Mouse (Mus musculus) myocyte (in vitro differentiated cells): Measurements from ENCODE around the gene Fermt3. TPM values are rescaled to one million over a fixed set of nuclear protein-coding genes. Genes with fewer than 3 reads are reported as not detected.

Experiments
- H3K27me3 ChIP-seq: one replicate; pipeline ENCODE4 v1.6.1; 2011; ENCODE audit not compliant: control insufficient read depth, insufficient read depth, insufficient read length
- H3K36me3 ChIP-seq: one replicate; pipeline ENCODE4 v1.6.1; 2011; ENCODE audit not compliant: control insufficient read depth, insufficient read depth
- H3K4me2 ChIP-seq: one replicate; pipeline ENCODE4 v1.6.1; 2011; ENCODE audit warnings: low read depth, control low read depth
- H3K4me3 ChIP-seq: one replicate; pipeline ENCODE4 v1.5.1; 2011; ENCODE audit warnings: mild to moderate bottlenecking, control low read depth, moderate library complexity
- H3K79me2 ChIP-seq: one replicate; pipeline ENCODE4 v1.6.1; 2011; ENCODE audit not compliant: control insufficient read depth, insufficient read depth
- H3ac ChIP-seq: one replicate; pipeline ENCODE4 v1.6.1; 2011; ENCODE audit not compliant: control insufficient read depth, insufficient read length
- CEBPB ChIP-seq: IDR thresholded peaks from 2 replicates; pipeline ENCODE4 v1.6.1; 2011; ENCODE audit warnings: mild to moderate bottlenecking, moderate library complexity; ENCODE audit not compliant: poor library complexity, insufficient read depth, severe bottlenecking
- E2F4 ChIP-seq: IDR thresholded peaks from one replicate; pipeline ENCODE4 v1.6.1; 2011; ENCODE audit warnings: mild to moderate bottlenecking, control low read depth, moderate library complexity; ENCODE audit not compliant: insufficient read depth
- MAX ChIP-seq: IDR thresholded peaks from one replicate; pipeline ENCODE4 v1.6.1; 2011; ENCODE audit warnings: low read depth, mild to moderate bottlenecking, control low read depth
- MYOD1 ChIP-seq, 3 experiments: IDR thresholded peaks; one replicate each; pipeline ENCODE4 v1.6.1; 2011; ENCODE audit warnings: control low read depth in 2 of 3, low read depth in 2 of 3, mild to moderate bottlenecking in 2 of 3, moderate library complexity in 1 of 3; ENCODE audit not compliant: insufficient read length in 2 of 3, control insufficient read depth in 1 of 3
- MYOG ChIP-seq, 3 experiments: IDR thresholded peaks; one replicate each; pipeline ENCODE4 v1.6.1; 2011; ENCODE audit warnings: control low read depth in 2 of 3, low read depth in 2 of 3, mild to moderate bottlenecking in 2 of 3; ENCODE audit not compliant: insufficient read length in 2 of 3, control insufficient read depth in 1 of 3, insufficient read depth in 1 of 3
- POLR2A ChIP-seq: IDR thresholded peaks from one replicate; pipeline ENCODE4 v1.6.1; 2011; ENCODE audit warnings: low read depth, mild to moderate bottlenecking, control low read depth, moderate library complexity; ENCODE audit not compliant: insufficient read length
- POLR2AphosphoS2 ChIP-seq: IDR thresholded peaks from one replicate; pipeline ENCODE4 v1.6.1; 2011; ENCODE audit warnings: low read depth, control low read depth; ENCODE audit not compliant: insufficient read length
- REST ChIP-seq: IDR thresholded peaks from one replicate; pipeline ENCODE4 v1.6.1; 2011; ENCODE audit warnings: mild to moderate bottlenecking, control low read depth, moderate library complexity; ENCODE audit not compliant: insufficient read depth, insufficient read length
- SRF ChIP-seq: IDR thresholded peaks from one replicate; pipeline ENCODE4 v1.6.1; 2011; ENCODE audit warnings: low read depth; ENCODE audit not compliant: control insufficient read depth, insufficient read length
- TCF12 ChIP-seq: IDR thresholded peaks from one replicate; pipeline ENCODE4 v1.6.1; 2011; ENCODE audit warnings: mild to moderate bottlenecking, control low read depth; ENCODE audit not compliant: poor library complexity, insufficient read depth, severe bottlenecking
- TCF3 ChIP-seq: IDR thresholded peaks from one replicate; pipeline ENCODE4 v1.6.1; 2011; ENCODE audit warnings: low read depth, control low read depth; ENCODE audit not compliant: insufficient read length
- USF1 ChIP-seq: IDR thresholded peaks from one replicate; pipeline ENCODE4 v1.6.1; 2011; ENCODE audit warnings: low read depth, mild to moderate bottlenecking, control low read depth, moderate library complexity
- polyA plus RNA-seq: library from polyadenylated mRNA; unstranded; fragments of >200 nt; fragmentation: generic; extraction: Trizol; gene quantifications from one replicate; pipeline ENCODE4 v1.2.1, GENCODE M21; 2012; ENCODE audit warnings: missing spikeins

Fermt3 gene
- polyA plus RNA-seq, 1 experiment: 0.34 TPM

DNA sequence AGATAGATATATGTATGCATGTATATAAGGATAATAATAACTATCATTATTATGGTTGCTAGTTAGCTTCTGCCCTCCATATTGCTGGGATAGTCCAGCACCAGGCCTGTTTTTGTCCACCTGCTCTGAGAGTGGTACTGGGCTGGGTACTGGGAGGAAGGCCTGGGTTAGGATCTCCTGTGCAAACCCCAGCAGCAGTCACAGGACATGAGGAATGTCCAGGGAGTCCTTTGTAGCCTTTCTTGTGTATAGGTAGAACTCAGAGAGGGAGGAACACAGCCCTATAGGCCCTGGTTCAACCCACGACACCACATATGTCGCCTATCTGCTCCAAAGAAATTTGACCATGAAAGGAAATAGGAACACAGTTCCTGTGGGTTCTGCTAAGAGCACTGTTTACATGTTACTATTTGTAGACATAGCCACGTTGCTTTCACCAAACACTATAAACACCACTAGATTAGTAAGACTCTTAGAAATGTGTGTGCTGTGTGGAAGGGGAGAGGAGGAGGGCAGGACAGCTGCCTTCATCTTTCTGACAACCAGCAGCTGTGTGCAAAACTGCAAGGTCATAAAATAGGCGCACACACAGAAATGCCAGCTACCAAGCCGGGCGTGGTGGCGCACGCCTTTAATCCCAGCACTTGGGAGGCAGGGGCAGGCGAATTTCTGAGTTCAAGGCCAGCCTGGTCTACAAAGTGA lies 12.2 kb downstream of the Fermt3 start:
- Histone ChIP-seq H3ac (no peak overlapping the region), H3K36me3 (no peaks in the 10 kb centered on the region), H3K4me2 (peak overlapping the region; percentile 13), H3K27me3 (no peaks in the 10 kb centered on the region), H3K79me2 (no peaks in the 10 kb centered on the region), H3K4me3 (no peak overlapping the region)
- TF ChIP-seq POLR2A (no peak), MYOD1 (IDR thresholded peaks at IDR 0.05; ENCODE audit: control insufficient read depth in 1 of 3, insufficient read length in 2 of 3, low read depth in 2 of 3) (peak; percentile 81 to 93 (median 91)), MYOG (IDR thresholded peaks at IDR 0.05; ENCODE audit: control insufficient read depth in 1 of 3, insufficient read depth in 1 of 3, insufficient read length in 2 of 3, low read depth in 2 of 3) (peak; percentile 25 to 89 (median 81)), SRF (no peak), POLR2AphosphoS2 (no peak), TCF3 (peak; percentile 72), TCF12 (peak; percentile 80), CEBPB (no peak)

DNA sequence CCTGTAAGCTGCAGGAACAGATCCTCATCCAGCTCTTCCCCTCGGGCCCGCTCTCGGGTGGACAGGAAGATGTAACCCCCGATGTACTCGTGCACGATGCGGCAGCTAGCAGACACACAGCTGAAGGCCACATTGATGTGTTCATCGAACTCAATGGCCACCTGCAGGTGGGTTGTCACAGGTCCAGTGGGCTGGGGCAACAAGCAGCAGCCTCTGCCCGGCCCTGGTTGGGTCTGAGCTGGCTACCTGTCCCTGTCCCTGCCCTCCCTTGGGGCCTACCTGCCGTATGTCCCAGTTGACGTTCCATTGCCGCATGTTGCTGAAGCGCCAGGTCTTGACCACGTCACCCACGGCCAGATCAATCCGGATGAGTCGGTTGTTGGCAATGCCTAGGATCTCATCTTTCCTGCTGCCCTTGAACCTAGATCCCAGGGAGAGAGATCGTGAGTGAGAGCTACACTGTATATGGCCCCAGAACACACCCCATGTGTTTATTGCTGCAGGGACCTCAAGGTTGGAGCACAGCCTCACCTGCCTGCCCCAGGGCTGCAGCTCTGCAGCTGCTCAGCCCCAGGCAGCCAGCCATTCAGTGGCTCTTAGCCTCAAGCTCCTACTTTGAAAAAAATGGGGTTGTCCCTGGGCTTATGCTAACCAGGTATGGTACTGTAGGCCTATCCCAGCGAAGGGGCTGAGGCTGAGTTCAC lies 19.8 kb downstream of the Fermt3 start:
- H3K36me3 ChIP-seq: no peaks in the 10 kb centered on the region
- H3K27me3 ChIP-seq: no peaks in the 10 kb centered on the region
- H3K4me2 ChIP-seq: no peak overlapping the region
- no peaks in the 10 kb centered on the region for H3K79me2 ChIP-seq
- H3ac ChIP-seq: no peak overlapping the region
- TF ChIP-seq MAX (no peak), POLR2AphosphoS2 (no peak), USF1 (no peak)
- H3K4me3 ChIP-seq: no peak overlapping the region

DNA sequence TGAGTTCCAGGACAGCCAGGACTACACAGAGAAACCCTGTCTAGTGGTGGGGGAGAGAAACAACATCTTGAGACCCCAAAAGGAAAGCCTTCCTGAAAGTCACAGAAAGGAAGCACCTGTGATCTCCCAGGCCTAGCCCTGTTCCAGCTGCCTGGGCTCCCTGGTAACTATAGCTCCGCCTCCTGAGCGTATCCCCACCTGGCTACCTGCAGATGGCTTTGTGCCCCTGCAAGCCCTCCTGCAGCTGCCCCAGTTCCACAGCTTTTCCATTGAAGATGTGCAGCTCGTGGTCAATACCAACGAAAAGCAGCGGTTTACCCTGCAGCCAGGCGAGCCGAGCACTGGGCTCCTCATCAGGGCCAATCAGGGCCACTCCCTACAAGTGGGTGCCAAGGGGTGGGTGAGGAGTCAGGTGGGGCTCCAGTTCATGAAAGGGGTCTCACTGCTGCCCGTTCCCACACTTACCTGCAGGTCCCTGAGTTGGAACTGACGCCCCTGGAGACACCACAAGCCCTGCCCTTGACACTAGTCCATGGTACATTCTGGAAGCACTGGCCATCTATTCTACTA lies 21.5 kb downstream of the Fermt3 start:
- H3K36me3 ChIP-seq: no peaks in the 10 kb centered on the region
- H3ac ChIP-seq: no peak overlapping the region
- H3K4me2 ChIP-seq: no peak overlapping the region
- TF ChIP-seq MYOD1 (IDR thresholded peaks at IDR 0.05; ENCODE audit: control insufficient read depth in 1 of 3, insufficient read length in 2 of 3, low read depth in 2 of 3): no peak
- TF ChIP-seq REST: no peak
- TF ChIP-seq CEBPB: no peak
- TF ChIP-seq USF1: no peak
- no peak for TF ChIP-seq TCF3
- TF ChIP-seq SRF: no peak
- no peak for TF ChIP-seq MYOG (IDR thresholded peaks at IDR 0.05; ENCODE audit: control insufficient read depth in 1 of 3, insufficient read depth in 1 of 3, insufficient read length in 2 of 3, low read depth in 2 of 3)
- no peak overlapping the region for H3K4me3 ChIP-seq
- H3K79me2 ChIP-seq: no peaks in the 10 kb centered on the region
- H3K27me3 ChIP-seq: no peaks in the 10 kb centered on the region

DNA sequence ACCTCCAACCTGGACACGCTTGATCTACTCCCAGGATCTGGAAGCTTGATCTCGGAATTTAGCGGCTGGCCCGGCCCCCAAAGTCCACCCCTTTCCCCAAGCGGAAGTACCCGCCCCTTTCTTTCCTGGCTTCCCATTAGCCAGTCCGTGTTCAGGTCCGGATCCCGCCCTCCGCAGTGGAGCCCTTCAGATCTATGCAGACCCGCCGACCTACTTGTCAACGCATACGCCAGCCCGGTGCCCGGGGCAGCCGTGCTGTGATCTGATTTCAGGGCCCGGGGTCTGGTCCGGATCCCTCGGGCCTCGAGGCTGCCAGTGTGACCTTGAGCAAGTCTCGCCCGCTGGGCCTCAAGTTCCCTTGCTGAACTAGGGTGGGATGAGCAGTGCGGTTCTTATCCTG lies 23.3 kb downstream of the Fermt3 start, which contains the start of the genes Nudt22 and Trpt1:
Gene Nudt22 (minus strand): TSS at position 112 of the 400 bp plus-strand sequence.
Gene Trpt1 (plus strand): TSS at position 126 of the 400 bp plus-strand sequence.
- Histone ChIP-seq H3K79me2 (no peaks in the 10 kb centered on the region), H3K27me3 (no peaks in the 10 kb centered on the region), H3ac (peak within 1 kb of the TSS; percentile 3), H3K36me3 (no peaks in the 10 kb centered on the region), H3K4me3 (peak within 1 kb of the TSS; percentile 42), H3K4me2 (peak within 1 kb of the TSS; percentile 97)
- no peak for TF ChIP-seq E2F4
- TF ChIP-seq POLR2AphosphoS2: peak; percentile 50
- peak; percentile 75 for TF ChIP-seq POLR2A
- no peak for TF ChIP-seq MYOD1 (IDR thresholded peaks at IDR 0.05; ENCODE audit: control insufficient read depth in 1 of 3, insufficient read length in 2 of 3, low read depth in 2 of 3)
- no peak for TF ChIP-seq TCF12
- no peak for TF ChIP-seq REST
- TF ChIP-seq MAX: no peak
- no peak for TF ChIP-seq CEBPB
